Mouse (Mus musculus): Measurements from ENCODE around the gene Pde4b. TPM values are rescaled to one million over a fixed set of nuclear protein-coding genes. Genes with fewer than 3 reads are reported as not detected.

Gene Pde4b
- polyA plus RNA-seq, 1 experiment, result 21.1 TPM

GRCm38 (mm10) chr4:102226700-102227099, 139.4 kb downstream of the Pde4b start:
- H3K4me3 ChIP-seq (ENCODE audit: control insufficient read depth, insufficient read depth, low read length), result no peak overlapping the region
- H3K27me3 ChIP-seq (ENCODE audit: control insufficient read depth, insufficient read depth, low read length), result no peaks in the 10 kb centered on the region
- H3K4me1 ChIP-seq (replicated peaks; ENCODE audit: control insufficient read depth, insufficient read depth, low read length), result no peaks in the 10 kb centered on the region
- H3K36me3 ChIP-seq (ENCODE audit: control insufficient read depth, insufficient read depth, low read length), result no peaks in the 10 kb centered on the region
- peak; percentile 8 for DNase-seq
- H3K27ac ChIP-seq (ENCODE audit: control insufficient read depth, insufficient read depth, low read length), result no peak overlapping the region
- TF ChIP-seq CTCF (IDR thresholded peaks at IDR 0.05; ENCODE audit: borderline replicate concordance, control insufficient read depth, extremely low read depth, insufficient read depth, low read length, poor library complexity), result no peak
- TF ChIP-seq POLR2A (IDR thresholded peaks at IDR 0.05; ENCODE audit: control insufficient read depth, extremely low read depth, insufficient read depth, low read length, poor library complexity), result no peak

- Histone ChIP-seq H3K27ac (ENCODE audit: control insufficient read depth, insufficient read depth, low read length) (no peak overlapping the region), H3K27me3 (ENCODE audit: control insufficient read depth, insufficient read depth, low read length) (no peaks in the 10 kb centered on the region), H3K4me1 (replicated peaks; ENCODE audit: control insufficient read depth, insufficient read depth, low read length) (no peaks in the 10 kb centered on the region), H3K4me3 (ENCODE audit: control insufficient read depth, insufficient read depth, low read length) (no peak overlapping the region), H3K36me3 (ENCODE audit: control insufficient read depth, insufficient read depth, low read length) (no peaks in the 10 kb centered on the region)
- TF ChIP-seq POLR2A (IDR thresholded peaks at IDR 0.05; ENCODE audit: control insufficient read depth, extremely low read depth, insufficient read depth, low read length, poor library complexity), result no peak
- DNase-seq, result peak; percentile 3
- 62% methylated on average over 7 of the region's 7 CpGs for WGBS
Measured at GRCm38 (mm10) chr4:102228953-102229586, 141.7 kb downstream of the Pde4b start.

- H3K27ac ChIP-seq (ENCODE audit: control insufficient read depth, insufficient read depth, low read length), result no peak overlapping the region
- no peaks in the 10 kb centered on the region for H3K4me1 ChIP-seq (replicated peaks; ENCODE audit: control insufficient read depth, insufficient read depth, low read length)
- H3K4me3 ChIP-seq (ENCODE audit: control insufficient read depth, insufficient read depth, low read length), result no peak overlapping the region
- H3K36me3 ChIP-seq (ENCODE audit: control insufficient read depth, insufficient read depth, low read length), result no peaks in the 10 kb centered on the region
- no peaks in the 10 kb centered on the region for H3K27me3 ChIP-seq (ENCODE audit: control insufficient read depth, insufficient read depth, low read length)
- 44% methylated on average over 1 of the region's 1 CpGs for WGBS
- TF ChIP-seq POLR2A (IDR thresholded peaks at IDR 0.05; ENCODE audit: control insufficient read depth, extremely low read depth, insufficient read depth, low read length, poor library complexity), result no peak
- TF ChIP-seq CTCF (IDR thresholded peaks at IDR 0.05; ENCODE audit: borderline replicate concordance, control insufficient read depth, extremely low read depth, insufficient read depth, low read length, poor library complexity), result no peak
- DNase-seq, result no peak
Measured at GRCm38 (mm10) chr4:102230898-102231297, 143.6 kb downstream of the Pde4b start.

- H3K27me3 ChIP-seq (ENCODE audit: control insufficient read depth, insufficient read depth, low read length), result no peaks in the 10 kb centered on the region
- TF ChIP-seq POLR2A (IDR thresholded peaks at IDR 0.05; ENCODE audit: control insufficient read depth, extremely low read depth, insufficient read depth, low read length, poor library complexity), result no peak
- no peak for TF ChIP-seq CTCF (IDR thresholded peaks at IDR 0.05; ENCODE audit: borderline replicate concordance, control insufficient read depth, extremely low read depth, insufficient read depth, low read length, poor library complexity)
- WGBS, result 35% methylated on average over 1 of the region's 1 CpGs
- no peak overlapping the region for H3K27ac ChIP-seq (ENCODE audit: control insufficient read depth, insufficient read depth, low read length)
- H3K4me1 ChIP-seq (replicated peaks; ENCODE audit: control insufficient read depth, insufficient read depth, low read length), result no peaks in the 10 kb centered on the region
- no peak for DNase-seq
- no peaks in the 10 kb centered on the region for H3K36me3 ChIP-seq (ENCODE audit: control insufficient read depth, insufficient read depth, low read length)
- no peak overlapping the region for H3K4me3 ChIP-seq (ENCODE audit: control insufficient read depth, insufficient read depth, low read length)
Measured at GRCm38 (mm10) chr4:102233633-102234032, 146.3 kb downstream of the Pde4b start.

GRCm38 (mm10) chr4:102235151-102235550, 147.8 kb downstream of the Pde4b start:
- WGBS, result 90% methylated on average over 2 of the region's 2 CpGs
- DNase-seq, result no peak
- Histone ChIP-seq H3K27me3 (ENCODE audit: control insufficient read depth, insufficient read depth, low read length) (no peaks in the 10 kb centered on the region), H3K36me3 (ENCODE audit: control insufficient read depth, insufficient read depth, low read length) (no peaks in the 10 kb centered on the region), H3K27ac (ENCODE audit: control insufficient read depth, insufficient read depth, low read length) (no peak overlapping the region), H3K4me1 (replicated peaks; ENCODE audit: control insufficient read depth, insufficient read depth, low read length) (no peaks in the 10 kb centered on the region), H3K4me3 (ENCODE audit: control insufficient read depth, insufficient read depth, low read length) (no peak overlapping the region)
- TF ChIP-seq POLR2A (IDR thresholded peaks at IDR 0.05; ENCODE audit: control insufficient read depth, extremely low read depth, insufficient read depth, low read length, poor library complexity), result no peak
- no peak for TF ChIP-seq CTCF (IDR thresholded peaks at IDR 0.05; ENCODE audit: borderline replicate concordance, control insufficient read depth, extremely low read depth, insufficient read depth, low read length, poor library complexity)

GRCm38 (mm10) chr4:102239102-102239501, 151.8 kb downstream of the Pde4b start:
- WGBS, result 94% methylated on average over 2 of the region's 2 CpGs
- Histone ChIP-seq H3K27me3 (ENCODE audit: control insufficient read depth, insufficient read depth, low read length) (no peaks in the 10 kb centered on the region), H3K27ac (ENCODE audit: control insufficient read depth, insufficient read depth, low read length) (no peak overlapping the region), H3K4me1 (replicated peaks; ENCODE audit: control insufficient read depth, insufficient read depth, low read length) (no peaks in the 10 kb centered on the region), H3K4me3 (ENCODE audit: control insufficient read depth, insufficient read depth, low read length) (no peak overlapping the region), H3K36me3 (ENCODE audit: control insufficient read depth, insufficient read depth, low read length) (no peaks in the 10 kb centered on the region)
- no peak for TF ChIP-seq CTCF (IDR thresholded peaks at IDR 0.05; ENCODE audit: borderline replicate concordance, control insufficient read depth, extremely low read depth, insufficient read depth, low read length, poor library complexity)
- no peak for TF ChIP-seq POLR2A (IDR thresholded peaks at IDR 0.05; ENCODE audit: control insufficient read depth, extremely low read depth, insufficient read depth, low read length, poor library complexity)
- no peak for DNase-seq

All from thymus, adult 2 months (tissue).